Mouse (Mus musculus) midbrain, embryonic 15.5 days (tissue): ENCODE measurements around the gene Bola1. TPM values are rescaled to one million over a fixed set of nuclear protein-coding genes. Genes with fewer than 3 reads are reported as not detected.
"Not testable (repeated sequence)": the region's sequence is repeated elsewhere in the genome, so short reads cannot be mapped to it uniquely, and the experiment has no call there.

Experiments
- ATAC-seq: fragments of 200-750 bp; cut with Nextera tagmentation; replicated peaks from 2 replicates; pipeline ENCODE4 v1.8.0; 2017; ENCODE audit warnings: moderate TSS enrichment
- H3K27ac ChIP-seq: fragments of 300-500 bp; sonication (generic); 2 replicates; pipeline ENCODE4 v1.5.1; 2015; ENCODE audit warnings: mild to moderate bottlenecking, inconsistent platforms
- H3K27me3 ChIP-seq: fragments of 300-500 bp; sonication (generic); replicated peaks from 2 replicates; pipeline ENCODE4 v1.6.1; 2015; ENCODE audit warnings: inconsistent platforms
- H3K36me3 ChIP-seq: fragments of 300-500 bp; sonication (generic); replicated peaks from 2 replicates; pipeline ENCODE4 v1.6.1; 2015; ENCODE audit warnings: inconsistent platforms
- H3K4me1 ChIP-seq: fragments of 300-500 bp; sonication (generic); 2 replicates; pipeline ENCODE4 v1.6.1; 2015; ENCODE audit warnings: inconsistent platforms
- H3K4me2 ChIP-seq: fragments of 300-500 bp; sonication (generic); 2 replicates; pipeline ENCODE4 v1.6.1; 2015; ENCODE audit warnings: inconsistent platforms, mild to moderate bottlenecking, moderate library complexity
- H3K4me3 ChIP-seq: fragments of 300-500 bp; sonication (generic); 2 replicates; pipeline ENCODE4 v1.5.1; 2015; ENCODE audit warnings: mild to moderate bottlenecking, inconsistent platforms
- H3K9ac ChIP-seq: fragments of 300-500 bp; sonication (generic); 2 replicates; pipeline ENCODE4 v1.6.1; 2015; ENCODE audit warnings: mild to moderate bottlenecking, inconsistent platforms
- H3K9me3 ChIP-seq: fragments of 300-500 bp; sonication (generic); 2 replicates; pipeline ENCODE4 v1.6.1; 2016; ENCODE audit warnings: inconsistent platforms
- WGBS: fragments of 180-500 bp; shearing (Covaris S2); methylation state at CpG from one replicate; pipeline ENCODE4 v1.1.7; 2015; ENCODE audit warnings: mixed read lengths; 5-methylcytosine and 5-hydroxymethylcytosine counted together
- polyA plus RNA-seq: library from polyadenylated mRNA; unstranded; fragments of >200 nt; fragmentation: Nextera tagmentation; extraction: Ambion mirVana; gene quantifications from 2 replicates; pipeline ENCODE4 v1.2.1, GENCODE M21; 2015

Gene Bola1
- polyA plus RNA-seq, 1 experiment from 2014 or later, result 59.9 TPM

DNA sequence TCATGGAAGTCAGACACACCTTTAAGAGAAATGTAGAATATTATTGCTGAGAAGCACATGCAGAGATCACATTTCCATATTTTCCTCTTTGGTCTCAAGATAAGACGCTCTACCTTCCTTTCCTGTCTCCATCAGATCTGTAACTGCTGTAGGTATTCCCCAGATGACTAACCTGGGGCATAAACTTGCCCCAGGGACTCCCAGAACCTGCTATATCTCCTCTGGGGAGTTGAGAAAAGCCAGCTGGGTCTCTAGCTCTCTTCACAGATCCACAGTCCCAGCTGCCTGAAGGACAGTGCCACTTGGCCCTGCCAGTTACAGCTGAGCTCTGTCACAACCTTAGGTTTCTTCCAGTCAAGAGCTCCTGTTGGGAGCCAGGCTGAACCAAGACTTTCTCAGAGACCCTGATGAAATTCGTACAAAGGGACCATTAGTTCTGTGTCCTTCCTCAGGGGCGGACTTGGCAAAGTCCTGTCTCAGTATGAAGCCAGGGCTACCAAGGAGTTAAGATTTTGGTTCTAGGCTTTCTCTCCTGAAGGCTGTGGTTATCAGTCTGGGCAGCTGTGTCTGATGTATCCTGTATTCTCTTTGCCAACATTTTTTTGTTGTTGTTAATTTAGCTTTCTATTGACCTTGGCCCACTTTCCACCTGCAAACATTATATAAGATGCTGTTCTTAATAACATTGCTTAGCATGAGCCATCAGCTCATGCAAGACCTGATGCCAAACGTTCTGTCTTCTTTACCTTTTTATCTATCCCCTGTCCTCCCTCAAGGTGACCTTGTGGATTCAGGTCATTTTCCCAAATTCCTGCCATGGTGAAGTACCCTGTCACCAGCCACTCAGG is 11.6 kb upstream of the Bola1 start:
- H3K4me1 ChIP-seq, result no peaks in the 10 kb centered on the region
- H3K9ac ChIP-seq, result no peak overlapping the region
- 72% methylated on average over 4 of the region's 4 CpGs for WGBS
- H3K36me3 ChIP-seq, result no peaks in the 10 kb centered on the region
- no peak overlapping the region for H3K4me2 ChIP-seq
- no peak overlapping the region for H3K4me3 ChIP-seq
- H3K9me3 ChIP-seq, result no peaks in the 10 kb centered on the region
- no peak for ATAC-seq
- no peak overlapping the region for H3K27ac ChIP-seq
- H3K27me3 ChIP-seq, result no peaks in the 10 kb centered on the region

DNA sequence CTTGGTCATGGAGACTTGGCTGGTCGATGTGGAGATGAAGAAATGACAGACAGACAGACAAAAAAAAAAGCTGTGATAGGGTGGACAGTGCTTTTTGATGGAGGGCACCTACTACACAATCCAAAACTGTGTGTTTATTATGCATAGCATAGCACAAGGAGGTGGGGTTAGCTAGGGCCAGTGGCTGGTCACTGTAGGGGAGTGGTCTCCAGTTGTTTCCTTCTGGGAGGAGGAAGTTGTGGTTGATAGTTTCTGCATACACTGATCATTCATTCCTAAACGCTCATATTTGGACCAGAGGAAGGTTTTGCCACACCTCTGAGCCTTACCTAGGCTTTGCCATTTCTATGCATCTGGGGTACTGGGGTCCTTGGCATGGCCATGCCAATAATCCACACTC is 10.9 kb upstream of the Bola1 start:
- no peak for ATAC-seq
- WGBS, result 83% methylated on average over 2 of the region's 2 CpGs
- Histone ChIP-seq H3K4me2 (no peak overlapping the region), H3K4me3 (no peak overlapping the region), H3K27ac (no peak overlapping the region), H3K9me3 (no peaks in the 10 kb centered on the region), H3K4me1 (no peaks in the 10 kb centered on the region), H3K9ac (no peak overlapping the region), H3K36me3 (no peaks in the 10 kb centered on the region), H3K27me3 (no peaks in the 10 kb centered on the region)

DNA sequence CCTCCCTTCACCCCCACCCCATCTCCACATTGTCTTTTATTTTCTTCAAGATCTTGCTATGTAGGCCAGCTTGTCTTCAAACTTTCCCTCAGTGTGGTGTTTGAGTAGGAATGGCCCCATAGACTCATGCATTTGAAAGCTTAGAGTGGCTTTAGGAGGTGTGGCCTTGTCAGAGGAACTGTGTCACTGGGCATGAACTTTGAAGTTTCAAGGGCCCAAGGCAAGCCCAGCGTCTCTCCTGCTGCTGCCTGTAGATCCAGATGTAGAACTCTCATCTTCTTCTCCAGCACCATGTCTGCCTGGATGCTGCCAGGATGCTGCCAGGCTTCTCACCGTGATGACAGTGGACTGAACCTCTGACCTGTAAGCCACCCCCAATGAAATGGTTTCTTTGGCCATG is 9.3 kb upstream of the Bola1 start:
- Histone ChIP-seq H3K9ac (no peak overlapping the region), H3K4me3 (no peak overlapping the region), H3K36me3 (no peaks in the 10 kb centered on the region), H3K27me3 (no peaks in the 10 kb centered on the region), H3K27ac (no peak overlapping the region), H3K4me1 (no peaks in the 10 kb centered on the region), H3K9me3 (no peaks in the 10 kb centered on the region), H3K4me2 (no peak overlapping the region)
- no peak for ATAC-seq
- WGBS, result 65% methylated on average over 2 of the region's 2 CpGs

DNA sequence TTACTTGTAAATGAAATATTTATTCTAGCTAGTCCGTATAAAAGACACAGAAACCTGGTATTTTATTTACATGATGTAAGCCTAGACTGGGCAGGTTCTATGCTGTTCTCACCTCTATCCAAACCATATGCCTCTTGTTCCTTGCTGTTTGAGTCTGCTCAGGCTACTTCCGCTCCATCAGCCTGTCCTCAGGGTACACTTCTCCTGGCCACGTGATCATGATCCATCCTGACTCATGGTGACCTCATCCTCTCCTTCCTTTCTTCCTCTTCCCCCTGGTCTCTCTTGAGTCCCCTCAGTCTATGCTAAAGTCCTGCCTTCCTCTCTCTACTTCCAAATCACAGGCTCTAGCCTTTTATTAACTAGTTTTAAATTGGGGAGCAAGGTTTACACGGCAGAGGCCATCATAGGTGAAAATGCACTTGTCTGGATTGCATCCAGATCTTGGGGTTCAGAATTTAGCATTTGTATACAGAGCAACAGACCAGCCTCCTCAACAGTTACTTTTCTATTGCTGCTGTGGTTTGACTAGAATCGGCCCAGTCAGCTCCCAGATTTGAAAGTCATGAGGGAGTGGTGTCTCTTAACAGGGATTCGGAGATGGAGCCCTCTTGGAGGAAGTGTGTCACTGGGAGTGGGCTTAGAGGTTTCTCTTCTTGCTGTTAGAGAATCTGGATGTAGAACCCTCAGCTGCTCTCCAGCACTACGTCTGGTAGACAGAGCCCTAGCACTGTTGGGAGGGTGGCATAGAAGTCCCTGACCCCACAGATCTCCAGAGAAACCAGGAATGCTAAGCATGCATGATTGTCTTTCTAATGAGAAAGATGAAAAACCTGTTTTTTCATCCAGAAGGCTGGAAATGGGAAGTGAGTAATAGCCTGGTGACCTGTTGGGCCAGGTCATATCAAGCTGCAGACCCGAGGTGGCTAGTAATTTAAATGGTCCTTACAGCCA is 7.5 kb upstream of the Bola1 start:
- ATAC-seq, result no peak
- no peaks in the 10 kb centered on the region for H3K27me3 ChIP-seq
- H3K36me3 ChIP-seq, result no peaks in the 10 kb centered on the region
- WGBS, result 81% methylated on average over 8 of the region's 8 CpGs
- H3K4me2 ChIP-seq, result no peak overlapping the region
- H3K9ac ChIP-seq, result no peak overlapping the region
- no peak overlapping the region for H3K4me3 ChIP-seq
- H3K9me3 ChIP-seq, result no peaks in the 10 kb centered on the region
- peaks cover 5% of the 10 kb centered on the region for H3K4me1 ChIP-seq
- H3K27ac ChIP-seq, result no peak overlapping the region

DNA sequence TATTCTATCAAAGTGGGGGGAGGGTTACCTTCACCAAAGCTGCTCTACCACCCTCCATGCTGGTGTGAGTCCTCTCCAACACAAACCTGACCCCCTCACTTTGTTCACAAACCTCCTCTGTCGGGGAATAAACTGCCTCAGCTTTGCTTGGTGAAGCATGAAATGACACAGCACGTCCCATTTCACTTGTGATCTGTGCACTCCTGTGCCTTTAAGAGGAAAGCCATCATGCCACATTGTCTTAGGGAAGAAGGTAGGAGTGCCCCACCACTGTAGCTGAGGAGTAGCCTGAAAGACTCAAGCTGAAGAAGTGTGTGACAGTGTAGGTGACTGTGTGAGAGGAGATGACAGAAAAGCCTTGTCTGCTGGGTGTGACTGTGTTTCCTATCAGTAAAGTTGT is 5.9 kb upstream of the Bola1 start:
- H3K4me2 ChIP-seq, result no peak overlapping the region
- ATAC-seq, result no peak
- no peak overlapping the region for H3K9ac ChIP-seq
- H3K36me3 ChIP-seq, result no peaks in the 10 kb centered on the region
- H3K9me3 ChIP-seq, result no peaks in the 10 kb centered on the region
- 11% methylated on average over 2 of the region's 2 CpGs for WGBS
- peaks cover 16% of the 10 kb centered on the region for H3K4me1 ChIP-seq
- no peak overlapping the region for H3K27ac ChIP-seq
- no peaks in the 10 kb centered on the region for H3K27me3 ChIP-seq
- H3K4me3 ChIP-seq, result no peak overlapping the region

DNA sequence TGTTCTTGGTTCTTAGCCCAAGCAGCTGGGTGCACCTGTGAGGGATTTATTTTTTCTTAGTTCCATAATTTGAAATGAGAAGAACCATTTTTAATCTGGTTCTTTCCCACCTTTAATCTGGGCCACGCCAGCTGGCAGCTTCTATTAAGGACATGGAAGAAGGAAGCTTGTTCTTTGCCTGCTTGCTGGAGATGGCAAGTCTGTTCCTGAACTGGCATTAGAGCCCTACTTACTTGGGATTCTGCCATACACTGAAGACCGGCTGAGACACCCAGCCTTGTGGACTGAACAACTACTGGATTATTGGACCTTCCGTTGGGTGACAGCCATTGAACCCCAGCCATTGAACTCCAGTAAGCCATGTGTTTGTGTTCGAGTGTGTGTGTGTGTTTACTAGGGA is 3.3 kb upstream of the Bola1 start:
- no peaks in the 10 kb centered on the region for H3K27me3 ChIP-seq
- H3K4me1 ChIP-seq, result peaks cover 23% of the 10 kb centered on the region
- H3K4me3 ChIP-seq, result no peak overlapping the region
- 0 out of 2 replicates have a peak overlapping the region, but pooled peaks have one; percentile 3 for H3K4me2 ChIP-seq
- H3K9ac ChIP-seq, result no peak overlapping the region
- WGBS, result 86% methylated on average over 4 of the region's 4 CpGs
- ATAC-seq, result no peak
- no peaks in the 10 kb centered on the region for H3K9me3 ChIP-seq
- H3K27ac ChIP-seq, result no peak overlapping the region
- no peaks in the 10 kb centered on the region for H3K36me3 ChIP-seq

DNA sequence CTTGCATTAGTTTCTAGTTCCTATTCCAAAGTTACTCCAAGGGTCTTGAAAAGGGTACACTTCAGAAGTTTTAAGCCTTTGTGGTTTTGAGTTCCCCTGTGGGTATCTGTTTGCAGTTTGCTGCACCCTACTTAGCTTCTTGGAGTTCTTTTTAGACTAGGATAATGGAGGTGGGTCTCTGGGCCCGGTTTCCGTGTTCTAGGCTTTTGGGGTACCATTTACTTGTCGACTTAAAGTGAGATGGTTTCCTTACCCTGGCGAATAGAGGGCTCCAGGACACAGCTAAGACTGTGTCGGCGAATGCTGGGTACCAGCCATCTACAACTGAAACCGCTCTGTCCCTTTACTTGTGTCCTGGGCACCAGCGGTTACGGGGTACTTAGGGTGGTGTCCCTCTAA is 2.1 kb upstream of the Bola1 start:
- ATAC-seq, result no peak
- Histone ChIP-seq H3K9ac (peak overlapping the region; percentile 87), H3K27ac (peak overlapping the region; percentile 98), H3K4me3 (peak overlapping the region; percentile 74), H3K4me1 (peaks cover 23% of the 10 kb centered on the region), H3K36me3 (no peaks in the 10 kb centered on the region), H3K27me3 (no peaks in the 10 kb centered on the region), H3K9me3 (no peaks in the 10 kb centered on the region), H3K4me2 (peak overlapping the region; percentile 93)
- 7% methylated on average over 9 of the region's 9 CpGs for WGBS

DNA sequence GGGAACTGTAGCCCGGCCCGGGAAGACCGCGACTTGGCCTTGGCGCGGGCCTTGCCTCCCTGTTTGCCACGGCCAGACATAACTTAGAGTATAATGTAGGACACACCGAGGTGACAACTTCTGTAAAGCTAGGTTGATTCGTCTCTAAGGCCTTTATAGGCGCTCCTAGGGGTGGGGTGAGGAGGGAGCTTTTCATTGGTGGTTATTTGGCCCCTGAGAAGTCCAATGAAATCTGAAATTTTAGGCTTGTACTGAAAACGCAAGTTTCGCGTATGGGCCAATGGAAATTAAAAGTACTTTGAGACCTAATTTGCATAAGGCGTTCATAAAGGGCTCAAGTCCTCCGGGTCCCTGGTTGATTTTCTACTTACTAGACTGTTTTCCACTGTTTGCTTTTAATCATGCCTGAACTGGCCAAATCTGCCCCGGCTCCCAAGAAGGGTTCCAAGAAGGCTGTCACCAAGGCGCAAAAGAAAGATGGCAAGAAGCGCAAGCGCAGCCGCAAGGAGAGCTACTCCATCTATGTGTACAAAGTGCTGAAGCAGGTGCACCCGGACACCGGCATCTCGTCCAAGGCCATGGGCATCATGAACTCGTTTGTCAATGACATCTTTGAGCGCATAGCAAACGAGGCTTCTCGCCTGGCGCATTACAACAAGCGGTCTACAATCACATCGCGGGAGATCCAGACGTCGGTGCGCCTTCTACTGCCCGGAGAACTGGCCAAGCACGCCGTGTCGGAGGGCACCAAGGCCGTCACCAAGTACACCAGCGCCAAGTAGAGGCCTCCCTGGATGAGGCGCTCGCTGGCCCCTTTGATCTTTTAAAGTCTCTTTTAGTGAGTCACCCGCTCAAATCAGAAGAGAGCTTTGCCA is 1.5 kb upstream of the Bola1 start, which contains the start of the genes Hist2h2ac and Hist2h2be:
Gene Hist2h2ac (minus strand): TSS at position 116 of the 875 bp plus-strand sequence.
Gene Hist2h2be (plus strand): TSS at position 355 of the 875 bp plus-strand sequence.
- Histone ChIP-seq H3K9me3 (no peaks in the 10 kb centered on the region), H3K4me1 (peaks cover 23% of the 10 kb centered on the region), H3K27me3 (no peaks in the 10 kb centered on the region), H3K27ac (peak within 1 kb of the TSS; percentile 98), H3K36me3 (no peaks in the 10 kb centered on the region), H3K9ac (peak within 1 kb of the TSS; percentile 87), H3K4me2 (peak within 1 kb of the TSS; percentile 93), H3K4me3 (peak within 1 kb of the TSS; percentile 74)
- WGBS, result under 1% methylated on average over 43 of the region's 43 CpGs
- ATAC-seq, result peak; percentile 79

DNA sequence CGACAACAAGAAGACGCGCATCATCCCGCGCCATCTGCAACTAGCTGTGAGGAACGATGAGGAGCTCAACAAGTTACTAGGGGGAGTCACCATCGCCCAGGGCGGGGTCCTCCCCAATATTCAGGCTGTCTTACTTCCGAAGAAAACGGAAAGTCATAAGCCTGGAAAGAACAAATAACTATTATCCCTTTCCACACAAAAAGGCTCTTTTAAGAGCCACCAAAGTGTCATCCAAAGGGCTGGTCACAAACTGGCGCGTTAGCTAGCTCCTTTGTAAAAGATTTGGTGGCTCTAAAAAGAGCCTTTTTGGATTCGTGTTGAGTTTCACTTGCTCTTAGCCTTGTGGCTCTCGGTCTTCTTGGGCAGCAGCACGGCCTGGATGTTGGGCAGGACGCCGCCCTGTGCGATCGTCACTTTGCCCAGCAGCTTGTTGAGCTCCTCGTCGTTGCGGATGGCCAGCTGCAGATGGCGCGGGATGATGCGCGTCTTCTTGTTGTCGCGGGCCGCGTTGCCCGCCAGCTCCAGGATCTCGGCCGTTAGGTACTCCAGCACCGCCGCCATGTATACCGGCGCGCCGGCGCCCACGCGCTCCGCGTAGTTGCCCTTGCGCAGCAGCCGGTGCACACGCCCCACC is 739 bp upstream of the Bola1 start:
- Histone ChIP-seq H3K27ac (peak overlapping the region; percentile 98), H3K4me3 (peak overlapping the region; percentile 74), H3K4me2 (peak overlapping the region; percentile 93), H3K4me1 (peaks cover 23% of the 10 kb centered on the region), H3K9ac (peak overlapping the region; percentile 87)
- not testable (repeated sequence) for H3K27me3 ChIP-seq, H3K9me3 ChIP-seq, H3K36me3 ChIP-seq
- WGBS, result under 1% methylated on average over 32 of the region's 47 CpGs
- peak; percentile 32 for ATAC-seq

DNA sequence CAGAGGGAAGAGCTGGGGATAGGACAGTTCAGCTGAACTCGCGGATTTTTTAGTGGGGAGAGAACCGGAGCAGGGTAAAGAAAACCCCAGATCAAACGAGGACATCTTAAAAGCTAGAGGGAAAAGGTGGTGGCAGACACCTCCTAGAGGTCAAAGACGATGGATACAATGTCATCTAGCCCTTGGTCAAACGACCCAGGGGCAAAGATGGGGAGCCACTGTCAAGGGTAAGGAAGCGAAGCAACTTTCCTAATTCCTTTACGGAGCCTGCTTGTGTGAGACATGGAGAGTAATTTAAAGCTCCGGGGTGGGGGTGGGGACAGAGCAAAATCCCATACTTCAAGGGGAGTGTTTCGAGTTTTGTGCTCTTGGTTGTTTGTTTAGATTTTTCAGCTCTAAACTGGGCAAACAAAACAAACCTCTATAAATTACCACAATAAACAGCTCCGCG is 293 bp downstream of the Bola1 start:
- Histone ChIP-seq H3K4me1 (peaks cover 23% of the 10 kb centered on the region), H3K4me2 (peak overlapping the region; percentile 93), H3K4me3 (peak overlapping the region; percentile 74), H3K27me3 (no peaks in the 10 kb centered on the region), H3K9me3 (no peaks in the 10 kb centered on the region), H3K36me3 (no peaks in the 10 kb centered on the region), H3K27ac (peak overlapping the region; percentile 98), H3K9ac (peak overlapping the region; percentile 87)
- ATAC-seq, result peak; percentile 31
- WGBS, result under 1% methylated on average over 12 of the region's 12 CpGs

DNA sequence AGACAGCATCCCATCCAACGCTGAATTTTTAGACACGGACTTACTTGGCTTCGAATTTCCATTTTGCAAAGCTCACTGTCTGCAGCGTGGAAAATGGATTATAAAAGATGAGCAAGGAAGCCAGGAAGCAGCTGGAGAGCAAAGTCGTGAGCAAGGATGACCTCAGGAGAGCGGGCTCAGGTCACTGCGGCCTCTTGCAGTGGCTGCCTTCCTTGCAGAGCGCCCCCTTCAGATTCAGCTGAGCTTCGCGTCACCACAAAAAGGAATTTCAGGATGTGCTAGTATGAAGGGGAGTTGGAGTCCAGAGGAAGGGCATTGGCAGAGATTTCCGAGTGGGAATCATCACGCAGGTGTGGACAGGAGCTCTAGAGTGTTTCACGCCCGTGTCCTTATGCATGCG is 10.3 kb downstream of the Bola1 start:
- Histone ChIP-seq H3K9me3 (no peaks in the 10 kb centered on the region), H3K36me3 (no peaks in the 10 kb centered on the region), H3K4me1 (no peaks in the 10 kb centered on the region), H3K4me3 (no peak overlapping the region), H3K27ac (no peak overlapping the region), H3K27me3 (no peaks in the 10 kb centered on the region), H3K9ac (no peak overlapping the region), H3K4me2 (no peak overlapping the region)
- ATAC-seq, result no peak
- WGBS, result 22% methylated on average over 15 of the region's 15 CpGs
